In genomic region chr2:156664993-156665518, GRCm38 (mm10) we compare ENCODE assay signal across 16 mouse cellular contexts. TPM values are rescaled to one million over a fixed set of nuclear protein-coding genes. Genes with fewer than 3 reads are reported as not detected.
DNase-seq lines count a peak whose midpoint lies in the region; ATAC-seq and TF ChIP-seq lines count a peak whose summit lies in the region.
"Had no signal": no experiment of that assay in that cellular context is flagged by ENCODE, and none has a peak within 500 bp of the region (broad histone marks: within the 10 kb centered on the region; RNA-seq: fewer than 3 reads in every experiment).

No protein-coding gene starts in this region.

- 39% methylated on average over 8 of the region's 8 CpGs for WGBS in liver, embryonic 15.5 days (ENCODE audit: insufficient replicate concordance)

- no peaks in the 10 kb centered on the region for H3K4me1 ChIP-seq in liver, embryonic 15.5 days (replicated peaks)
- H3K4me1 ChIP-seq in cortical plate, adult 2 months (ENCODE audit: control insufficient read depth, insufficient read depth, low read length) = peaks cover 21% of the 10 kb centered on the region

- no peak overlapping the region for H3K4me2 ChIP-seq in liver, embryonic 15.5 days
- H3K4me2 ChIP-seq: heart, embryonic 12.5 days had no signal

- H3K4me3 ChIP-seq in liver, embryonic 15.5 days (replicated peaks) = no peak overlapping the region
- H3K4me3 ChIP-seq in cortical plate, adult 2 months (ENCODE audit: insufficient read depth, low read length) = no peak overlapping the region
- H3K4me3 ChIP-seq: heart, embryonic 12.5 days had no signal

- H3K9ac ChIP-seq in liver, embryonic 15.5 days = no peak overlapping the region
- H3K9ac ChIP-seq: heart, embryonic 12.5 days; liver, embryonic 14.5 days had no signal

- no peak overlapping the region for H3K27ac ChIP-seq in liver, embryonic 15.5 days (replicated peaks)
- H3K27ac ChIP-seq in cortical plate, adult 2 months (ENCODE audit: insufficient read depth, low read length) = peak overlapping the region; percentile 55
- H3K27ac ChIP-seq: liver, embryonic 14.5 days had no signal

- TF ChIP-seq POLR2A in cortical plate, adult 2 months (IDR thresholded peaks at IDR 0.05; ENCODE audit: extremely low read depth, insufficient read depth, low read length) = no peak

- no peak for TF ChIP-seq CTCF in cortical plate, adult 2 months (IDR thresholded peaks at IDR 0.05; ENCODE audit: extremely low read depth, insufficient read depth, low read length)

- no peaks in the 10 kb centered on the region for H3K36me3 ChIP-seq in liver, embryonic 15.5 days (replicated peaks)
- H3K36me3 ChIP-seq: heart, embryonic 12.5 days had no signal

- ATAC-seq in liver, embryonic 15.5 days (ENCODE audit: insufficient read depth) = 0 out of 2 replicates have a peak, but pooled peaks have one; percentile 9
- ATAC-seq in megakaryocyte progenitor cell, adult 5-6 weeks (replicated peaks; ENCODE audit: poor library complexity) = peak; percentile 78
- ATAC-seq: intestine, postnatal 0 days had no signal

- H3K27me3 ChIP-seq in liver, embryonic 15.5 days = no peaks in the 10 kb centered on the region

- no peak for DNase-seq in liver
- peak; percentile 79 for DNase-seq in brain, adult 2 months (ENCODE audit: low read depth, low spot score)
- DNase-seq in spleen, postnatal 14 days (ENCODE audit: low spot score in 2 of 2) = no peak
- DNase-seq in cerebellum, postnatal 4 days (ENCODE audit: low spot score in 2 of 2) = no peak
- DNase-seq in cerebellum, adult 11-12 months = no peak
- DNase-seq: cerebellum, adult 2 months; gastrocnemius, postnatal 25 days; kidney, postnatal 10 days; spleen, adult 18-20 months; thymus, postnatal 4 days had no signal

- H3K9me3 ChIP-seq in liver, embryonic 15.5 days (replicated peaks) = no peaks in the 10 kb centered on the region
- H3K9me3 ChIP-seq: heart, embryonic 12.5 days had no signal

RNA-seq across cellular contexts. Expression of gene Dlgap4, which starts 51.6 kb away (rescaled TPM):
- 10.4 and 11.9 TPM in 2 replicates for polyA plus RNA-seq in liver, embryonic 15.5 days (2015; fragmentation: Nextera tagmentation; extraction: Ambion mirVana)
- polyA plus RNA-seq in cortical plate, adult 2 months (2012; rRNA removed) = 205 and 222 TPM in 2 replicates
- total RNA-seq in megakaryocyte progenitor cell, adult 5-6 weeks (2015) = 17.5 and 18.1 TPM in 2 replicates
- 5.9 and 13.6 TPM in 2 replicates for total RNA-seq in megakaryocyte progenitor cell, adult 5-6 weeks (2017)

Comparison
In these comparisons a context has a peak if more than half of its experiments do, and no peak if none do; other contexts are left out.
1. RNA of gene Dlgap4, which starts 51.6 kb away (polyA plus RNA-seq): 205 to 222 TPM in cortical plate, adult 2 months; 10.4 to 11.9 TPM in liver, embryonic 15.5 days; every median in the first group is over 10 times any median in the second.